Mouse (Mus musculus): ENCODE measurements around the gene Pfdn6. TPM values are rescaled to one million over a fixed set of nuclear protein-coding genes. Genes with fewer than 3 reads are reported as not detected.

Gene Pfdn6
- total RNA-seq, 1 experiment: 201 TPM

- TF ChIP-seq ZC3H11A (IDR thresholded peaks at IDR 0.05; ENCODE audit: borderline replicate concordance, low read depth, low read length) (no peak), HCFC1 (IDR thresholded peaks at IDR 0.05; ENCODE audit: borderline replicate concordance, insufficient read depth, low read length) (no peak), ZNF384 (IDR thresholded peaks at IDR 0.05; ENCODE audit: low read depth, low read length) (no peak), CHD2 (IDR thresholded peaks at IDR 0.05; ENCODE audit: low read depth, low read length) (no peak), MAFK (IDR thresholded peaks at IDR 0.05; ENCODE audit: insufficient read depth, low read depth, low read length) (no peak)
- Histone ChIP-seq H3K4me3 (ENCODE audit: insufficient read depth in 1 of 2, low read depth in 1 of 2, low read length in 2 of 2, poor library complexity in 1 of 2, severe bottlenecking in 1 of 2) (no peak overlapping the region), H3K9ac (ENCODE audit: insufficient read depth, low read depth, low read length, poor library complexity, severe bottlenecking) (no peak overlapping the region), H3K4me1 (ENCODE audit: control insufficient read depth in 2 of 2, insufficient read depth in 2 of 2, low read length in 2 of 2, poor library complexity in 1 of 2) (peaks cover 0 to 1% of the 10 kb centered on the region in 2 experiments; a peak in 1 of 4 replicates), H3K9me3 (ENCODE audit: control insufficient read depth, insufficient read depth, low read depth, low read length) (no peaks in the 10 kb centered on the region), H3K27ac (ENCODE audit: insufficient read depth, low read depth, low read length, poor library complexity, severe bottlenecking) (no peak overlapping the region), H3K36me3 (ENCODE audit: control insufficient read depth, insufficient read depth, low read length, poor library complexity, severe bottlenecking) (peaks cover 49% of the 10 kb centered on the region)
- no peak for DNase-seq (ENCODE audit: low read depth, low spot score)
- in situ Hi-C loops (cut with MboI; ENCODE audit: low sequenced_read_pairs in 2 of 2, unreplicated experiment in 2 of 2): no loop called here
Observed at GRCm38 (mm10) chr17:33957493-33957892, 17.4 kb upstream of the Pfdn6 start.

GRCm38 (mm10) chr17:33956336-33956735 is 16.2 kb upstream of the Pfdn6 start:
- Histone ChIP-seq H3K36me3 (ENCODE audit: control insufficient read depth, insufficient read depth, low read length, poor library complexity, severe bottlenecking) (peaks cover 47% of the 10 kb centered on the region), H3K4me3 (ENCODE audit: insufficient read depth in 1 of 2, low read depth in 1 of 2, low read length in 2 of 2, poor library complexity in 1 of 2, severe bottlenecking in 1 of 2) (peak overlapping the region; percentile 90 to 91), H3K9me3 (ENCODE audit: control insufficient read depth, insufficient read depth, low read depth, low read length) (no peaks in the 10 kb centered on the region), H3K9ac (ENCODE audit: insufficient read depth, low read depth, low read length, poor library complexity, severe bottlenecking) (peak overlapping the region; percentile 95), H3K4me1 (ENCODE audit: control insufficient read depth in 2 of 2, insufficient read depth in 2 of 2, low read length in 2 of 2, poor library complexity in 1 of 2) (peaks cover 0 to 1% of the 10 kb centered on the region in 2 experiments; a peak in 1 of 4 replicates), H3K27ac (ENCODE audit: insufficient read depth, low read depth, low read length, poor library complexity, severe bottlenecking) (no peak overlapping the region)
- no peak for TF ChIP-seq HCFC1 (IDR thresholded peaks at IDR 0.05; ENCODE audit: borderline replicate concordance, insufficient read depth, low read length)
- no peak for TF ChIP-seq ZC3H11A (IDR thresholded peaks at IDR 0.05; ENCODE audit: borderline replicate concordance, low read depth, low read length)
- no peak for TF ChIP-seq ZNF384 (IDR thresholded peaks at IDR 0.05; ENCODE audit: low read depth, low read length)
- TF ChIP-seq MAFK (IDR thresholded peaks at IDR 0.05; ENCODE audit: insufficient read depth, low read depth, low read length): no peak
- no peak for TF ChIP-seq CHD2 (IDR thresholded peaks at IDR 0.05; ENCODE audit: low read depth, low read length)
- in situ Hi-C loops (cut with MboI; ENCODE audit: low sequenced_read_pairs in 2 of 2, unreplicated experiment in 2 of 2): no loop called here
- no peak for DNase-seq (ENCODE audit: low read depth, low spot score)

- H3K36me3 ChIP-seq (ENCODE audit: control insufficient read depth, insufficient read depth, low read length, poor library complexity, severe bottlenecking): peaks cover 42% of the 10 kb centered on the region
- peak; percentile 96 for DNase-seq (ENCODE audit: low read depth, low spot score)
- H3K9ac ChIP-seq (ENCODE audit: insufficient read depth, low read depth, low read length, poor library complexity, severe bottlenecking): peak within 1 kb of the TSS; percentile 98
- peaks cover 0 to 1% of the 10 kb centered on the region in 2 experiments; a peak in 1 of 4 replicates for H3K4me1 ChIP-seq (ENCODE audit: control insufficient read depth in 2 of 2, insufficient read depth in 2 of 2, low read length in 2 of 2, poor library complexity in 1 of 2)
- H3K4me3 ChIP-seq (ENCODE audit: insufficient read depth in 1 of 2, low read depth in 1 of 2, low read length in 2 of 2, poor library complexity in 1 of 2, severe bottlenecking in 1 of 2): peak within 1 kb of the TSS; percentile 90 to 96
- in situ Hi-C loops (cut with MboI; ENCODE audit: low sequenced_read_pairs in 2 of 2, unreplicated experiment in 2 of 2): no loop called here
- TF ChIP-seq HCFC1 (IDR thresholded peaks at IDR 0.05; ENCODE audit: borderline replicate concordance, insufficient read depth, low read length) (peak; percentile 90), CHD2 (IDR thresholded peaks at IDR 0.05; ENCODE audit: low read depth, low read length) (peak; percentile 50; the same call in 1 of the 2 replicates), MAFK (IDR thresholded peaks at IDR 0.05; ENCODE audit: insufficient read depth, low read depth, low read length) (no peak), ZNF384 (IDR thresholded peaks at IDR 0.05; ENCODE audit: low read depth, low read length) (no peak), ZC3H11A (IDR thresholded peaks at IDR 0.05; ENCODE audit: borderline replicate concordance, low read depth, low read length) (no peak)
- peak within 1 kb of the TSS; percentile 91 for H3K27ac ChIP-seq (ENCODE audit: insufficient read depth, low read depth, low read length, poor library complexity, severe bottlenecking)
- H3K9me3 ChIP-seq (ENCODE audit: control insufficient read depth, insufficient read depth, low read depth, low read length): no peaks in the 10 kb centered on the region
Observed at GRCm38 (mm10) chr17:33955555-33956214, 15.5 kb upstream of the Pfdn6 start, which contains the start of the genes Vps52 and Rps18. Vps52 (plus strand) TSS chr17:33955812. Rps18 (minus strand) TSS chr17:33956001.

- H3K36me3 ChIP-seq (ENCODE audit: control insufficient read depth, insufficient read depth, low read length, poor library complexity, severe bottlenecking): peaks cover 42% of the 10 kb centered on the region
- H3K4me1 ChIP-seq (ENCODE audit: control insufficient read depth in 2 of 2, insufficient read depth in 2 of 2, low read length in 2 of 2, poor library complexity in 1 of 2): peaks cover 0 to 4% of the 10 kb centered on the region in 2 experiments; a peak in 1 of 4 replicates
- in situ Hi-C loops (cut with MboI; ENCODE audit: low sequenced_read_pairs in 2 of 2, unreplicated experiment in 2 of 2): no loop called here
- no peak for DNase-seq (ENCODE audit: low read depth, low spot score)
- peak overlapping the region; percentile 91 for H3K27ac ChIP-seq (ENCODE audit: insufficient read depth, low read depth, low read length, poor library complexity, severe bottlenecking)
- TF ChIP-seq ZC3H11A (IDR thresholded peaks at IDR 0.05; ENCODE audit: borderline replicate concordance, low read depth, low read length) (no peak), MAFK (IDR thresholded peaks at IDR 0.05; ENCODE audit: insufficient read depth, low read depth, low read length) (no peak), CHD2 (IDR thresholded peaks at IDR 0.05; ENCODE audit: low read depth, low read length) (no peak), HCFC1 (IDR thresholded peaks at IDR 0.05; ENCODE audit: borderline replicate concordance, insufficient read depth, low read length) (no peak), ZNF384 (IDR thresholded peaks at IDR 0.05; ENCODE audit: low read depth, low read length) (no peak)
- H3K4me3 ChIP-seq (ENCODE audit: insufficient read depth in 1 of 2, low read depth in 1 of 2, low read length in 2 of 2, poor library complexity in 1 of 2, severe bottlenecking in 1 of 2): peak overlapping the region; percentile 90 to 96
- peak overlapping the region; percentile 98 for H3K9ac ChIP-seq (ENCODE audit: insufficient read depth, low read depth, low read length, poor library complexity, severe bottlenecking)
- no peaks in the 10 kb centered on the region for H3K9me3 ChIP-seq (ENCODE audit: control insufficient read depth, insufficient read depth, low read depth, low read length)
Observed at GRCm38 (mm10) chr17:33954646-33955554, 14.8 kb upstream of the Pfdn6 start.

Measured in ES-E14 (cell line).